Mouse (Mus musculus) cerebellum, adult 9-11 months (tissue): Measurements from ENCODE around the gene Psmc3.
A peak's percentile ranks its signal among the peaks of the same experiment; 100 is the strongest.
"Not testable (repeated sequence)": the region's sequence is repeated elsewhere in the genome, so short reads cannot be mapped to it uniquely, and the experiment has no call there.

Experiments used
- DNase-seq: peaks from one replicate; pipeline ENCODE4 v3.0.0; 2022

Gene Psmc3

DNA sequence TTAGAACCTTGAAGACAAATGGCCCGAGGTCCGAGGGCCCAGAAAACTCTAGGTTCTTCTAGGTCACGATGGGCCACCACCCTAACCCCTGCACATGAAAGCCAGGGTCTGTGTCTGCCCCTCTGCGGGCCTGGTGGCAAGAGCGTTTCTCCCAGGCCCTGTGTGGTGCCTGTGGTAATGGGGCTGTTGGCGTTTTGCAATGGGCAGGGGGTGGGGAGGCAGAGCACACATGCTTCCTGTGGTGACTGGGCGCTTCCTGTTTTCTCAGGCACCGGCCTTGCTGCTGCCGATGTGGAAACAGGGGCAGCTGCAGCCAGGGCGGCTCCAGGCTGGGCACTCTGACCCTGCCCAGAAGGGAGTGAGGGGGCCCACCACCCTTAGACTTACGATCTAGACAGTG is 29.0 kb downstream of the Psmc3 start:
- DNase-seq: no peak

DNA sequence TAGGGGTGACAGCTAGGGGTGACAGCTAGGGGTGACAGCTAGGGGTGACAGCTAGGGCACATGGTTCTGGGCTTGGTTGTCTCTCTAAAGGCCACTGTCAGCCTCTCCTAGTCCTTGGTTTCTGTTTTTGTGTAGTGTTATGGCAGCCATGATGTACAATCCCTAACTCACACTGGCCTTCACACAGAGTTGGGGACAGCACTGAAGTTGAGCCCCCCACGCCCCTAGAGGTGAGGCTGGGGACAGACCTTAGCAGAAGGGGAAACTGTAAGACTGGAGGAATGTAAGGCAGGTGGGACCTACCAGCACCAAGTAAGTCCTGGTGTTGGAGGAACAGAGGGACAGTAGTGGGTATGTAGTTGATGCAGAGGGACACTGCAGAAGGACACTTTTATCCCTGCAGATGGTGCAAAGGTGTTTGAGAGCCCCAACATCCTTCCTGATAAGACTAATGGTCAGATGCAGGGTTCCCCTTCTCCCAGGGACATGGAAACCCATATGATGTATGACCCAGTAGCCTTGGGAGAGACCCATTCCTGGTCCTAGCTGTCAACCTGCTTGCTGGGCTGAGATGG is 29.6 kb downstream of the Psmc3 start:
- DNase-seq: no peak

DNA sequence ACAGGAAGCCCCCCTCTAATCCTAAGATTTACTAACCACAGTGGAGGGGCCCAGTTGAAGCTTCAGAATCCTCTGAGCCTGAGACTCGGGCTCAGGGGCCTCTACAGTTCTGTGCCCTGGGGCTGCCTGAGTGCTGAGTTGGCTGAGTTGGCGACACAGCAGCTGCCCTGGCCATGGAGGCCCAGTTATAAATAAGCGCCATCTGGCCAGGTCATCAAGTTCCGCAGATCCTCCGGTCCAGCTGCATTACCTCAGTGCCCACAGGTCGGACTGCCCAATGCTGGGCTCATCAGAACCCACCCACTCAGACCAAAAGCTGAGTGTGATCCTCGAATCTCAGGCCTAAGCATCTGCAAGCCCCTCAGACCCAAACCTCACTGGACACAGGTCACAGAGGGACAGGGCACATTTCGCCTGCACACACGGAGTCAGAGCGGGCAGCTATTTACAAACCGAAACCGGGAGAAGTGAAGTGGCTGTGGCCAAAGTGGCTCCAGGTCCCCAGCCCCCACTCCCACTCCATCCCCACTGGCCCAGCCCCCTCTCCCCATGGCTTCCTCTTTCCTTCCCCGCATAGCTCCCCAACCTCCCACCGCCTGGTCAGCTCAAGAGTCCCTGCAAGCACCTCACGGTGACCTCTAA is 30.5 kb downstream of the Psmc3 start:
- DNase-seq: no peak

GRCm38 (mm10) chr2:91085494-91086391 is 31.9 kb downstream of the Psmc3 start:
- no peak for DNase-seq

DNA sequence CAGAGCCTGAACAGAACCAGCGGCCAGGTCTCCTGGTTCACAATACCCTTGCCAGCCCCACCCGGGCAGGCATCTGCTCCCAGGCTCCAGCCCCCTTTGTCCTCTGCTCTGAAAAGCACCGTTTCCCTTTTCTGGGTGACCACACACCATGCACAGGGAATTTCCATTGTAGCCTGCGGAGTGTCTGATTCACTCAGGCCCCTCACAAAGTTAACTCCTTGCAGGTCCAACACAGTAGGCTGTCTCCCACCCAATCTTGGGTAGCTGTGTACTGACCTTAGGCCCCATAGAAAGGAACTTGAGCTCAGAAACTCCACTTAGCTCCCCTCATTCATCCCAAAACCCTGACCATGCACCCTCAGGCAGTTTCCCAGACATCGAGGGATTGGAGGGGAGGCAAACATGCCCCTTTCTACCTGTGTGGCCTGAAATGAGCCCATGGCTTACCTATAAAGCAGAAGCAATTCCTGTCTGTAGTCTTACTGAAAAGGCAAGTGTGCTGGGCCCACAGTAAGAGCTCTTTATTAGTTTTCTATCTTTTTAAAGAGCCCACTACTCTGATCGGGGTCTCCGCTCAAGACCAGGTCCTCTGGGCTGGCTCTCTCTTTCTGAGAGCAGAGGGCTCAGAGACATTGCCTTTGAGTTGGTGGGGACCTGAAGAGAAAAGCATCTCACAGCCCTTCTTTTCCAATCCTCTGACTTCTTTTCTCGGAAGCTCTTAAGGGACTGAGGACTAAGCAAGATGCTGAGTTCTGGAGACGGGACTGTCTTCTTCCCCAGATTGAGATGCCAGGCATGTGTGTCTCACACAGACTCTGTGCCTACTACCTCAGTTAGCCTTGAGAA is 32.8 kb downstream of the Psmc3 start:
- DNase-seq: no peak

DNA sequence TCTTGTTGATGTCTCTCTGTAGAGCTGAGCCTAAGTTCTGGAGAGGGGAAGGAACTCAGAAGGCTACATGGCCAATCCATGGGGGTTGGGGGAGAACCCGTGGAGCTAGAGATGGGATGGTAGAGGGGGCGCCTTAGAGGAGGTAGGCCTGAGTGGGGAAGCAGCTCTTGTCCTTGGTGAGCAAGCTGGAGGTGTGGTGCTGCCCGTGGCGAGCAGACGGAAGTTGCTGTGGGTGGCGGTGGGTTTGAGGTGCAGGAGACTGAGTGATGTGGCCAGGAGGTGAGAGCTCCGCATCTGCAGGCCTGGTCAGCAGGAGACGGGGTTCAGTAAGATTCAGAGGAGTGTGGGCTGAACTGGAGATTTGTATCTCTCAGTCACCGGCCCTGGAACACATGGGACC is 33.6 kb downstream of the Psmc3 start:
- no peak for DNase-seq

DNA sequence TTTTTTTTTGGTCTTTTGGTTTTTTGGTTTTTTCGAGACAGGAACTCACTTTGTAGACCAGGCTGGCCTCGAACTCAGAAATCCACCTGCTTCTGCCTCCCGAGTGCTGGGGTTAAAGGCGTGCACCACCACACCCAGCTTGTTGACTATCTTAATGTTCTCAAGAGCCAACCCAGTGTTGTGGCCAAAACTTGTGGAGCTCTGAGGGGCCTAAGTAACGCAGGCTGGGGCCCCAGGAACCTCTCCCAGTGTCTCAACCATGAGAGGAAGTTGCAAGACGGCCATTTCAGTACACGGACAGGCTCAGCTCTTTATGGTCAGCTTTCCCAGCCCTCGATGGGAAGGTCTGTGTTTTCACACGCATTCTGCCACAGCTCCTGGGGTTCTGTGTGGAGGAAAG is 35.2 kb downstream of the Psmc3 start:
- no peak for DNase-seq

DNA sequence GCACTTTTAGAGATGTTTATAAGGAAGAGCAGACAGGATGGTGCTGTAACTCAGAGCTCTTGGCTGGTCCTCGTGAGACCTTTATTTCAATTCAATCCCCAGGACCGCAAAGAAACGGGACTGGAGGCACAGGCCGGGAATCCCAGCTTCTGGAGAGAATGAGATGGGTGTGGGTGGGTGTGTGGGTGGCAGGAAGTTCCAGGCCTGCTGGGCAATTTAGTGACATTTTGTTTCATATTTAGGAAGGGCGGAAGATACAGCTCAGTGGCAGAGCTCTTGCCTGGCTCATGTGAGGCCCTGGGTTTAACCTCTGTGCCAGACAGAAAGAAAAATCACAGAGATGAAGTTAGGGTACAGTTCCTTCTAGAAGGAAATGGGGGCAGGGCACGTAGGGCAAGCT is 36.4 kb downstream of the Psmc3 start:
- DNase-seq: no peak

GRCm38 (mm10) chr2:91090827-91091226 is 37.0 kb downstream of the Psmc3 start:
- DNase-seq: no peak

DNA sequence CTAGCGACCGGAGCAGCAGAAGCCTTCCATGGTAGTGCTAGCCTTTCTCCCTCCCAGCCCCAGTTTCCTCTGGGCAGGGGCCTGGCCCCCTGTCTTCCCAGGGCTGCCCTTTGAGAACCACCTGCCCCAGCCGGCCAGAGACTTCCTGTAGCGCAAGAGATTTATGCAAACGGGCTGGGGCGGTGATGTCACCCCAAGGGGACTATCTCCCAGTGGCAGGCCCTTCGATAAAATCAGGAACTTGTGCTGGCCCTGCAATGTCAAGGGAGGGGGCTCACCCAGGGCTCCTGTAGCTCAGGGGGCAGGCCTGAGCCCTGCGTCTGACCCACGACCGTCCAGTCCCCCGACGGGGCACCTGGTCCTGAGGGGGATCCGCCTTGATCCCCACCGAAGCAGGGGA is 42.7 kb downstream of the Psmc3 start:
- no peak for DNase-seq

DNA sequence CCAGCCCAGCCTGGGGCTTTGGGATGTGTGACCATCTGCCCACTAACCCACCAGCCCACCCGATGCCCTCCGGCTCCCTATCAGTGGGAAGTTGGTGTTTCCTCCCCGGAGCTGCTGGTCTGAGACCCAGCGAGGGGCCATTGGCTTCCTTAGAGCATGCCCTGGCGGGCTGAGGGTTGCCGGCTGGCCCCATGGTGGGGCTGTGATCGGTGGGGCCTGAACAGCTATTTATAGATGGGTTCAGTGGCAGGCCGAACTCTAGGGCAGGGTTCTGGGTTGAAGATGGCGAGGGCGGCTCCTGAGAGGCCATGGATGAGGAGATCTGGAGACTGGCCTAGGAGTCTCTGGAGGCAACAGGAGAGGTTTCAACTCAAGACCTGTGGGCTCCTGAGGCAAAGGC is 43.2 kb downstream of the Psmc3 start:
- DNase-seq: no peak

- DNase-seq: no peak
Measured at GRCm38 (mm10) chr2:91098156-91098555, 44.3 kb downstream of the Psmc3 start.

- DNase-seq: peak; percentile 85
Measured at GRCm38 (mm10) chr2:91101124-91101740, 47.4 kb downstream of the Psmc3 start.

- DNase-seq: no peak
Measured at GRCm38 (mm10) chr2:91108156-91108555, 54.3 kb downstream of the Psmc3 start.

GRCm38 (mm10) chr2:91109241-91109640 is 55.4 kb downstream of the Psmc3 start:
- DNase-seq: no peak

GRCm38 (mm10) chr2:91109807-91110385 is 56.1 kb downstream of the Psmc3 start:
- no peak for DNase-seq

- no peak for DNase-seq
Measured at GRCm38 (mm10) chr2:91110429-91110828, 56.6 kb downstream of the Psmc3 start.

DNA sequence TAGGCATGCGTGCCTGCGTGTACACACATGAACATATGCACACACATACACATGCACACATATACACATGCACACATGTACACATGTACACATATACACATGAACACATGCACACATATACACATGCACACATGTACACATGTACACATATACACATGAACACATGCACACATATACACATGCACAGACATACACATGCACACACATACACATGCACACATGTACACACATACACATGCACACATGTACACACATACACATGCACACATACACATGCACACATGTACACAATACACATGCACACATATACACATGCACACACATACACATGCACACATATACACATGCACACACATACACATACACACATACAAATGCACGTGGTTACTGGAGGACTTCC is 58.0 kb downstream of the Psmc3 start:
- DNase-seq: not testable (repeated sequence)

GRCm38 (mm10) chr2:91112491-91112890 is 58.7 kb downstream of the Psmc3 start:
- no peak for DNase-seq

DNA sequence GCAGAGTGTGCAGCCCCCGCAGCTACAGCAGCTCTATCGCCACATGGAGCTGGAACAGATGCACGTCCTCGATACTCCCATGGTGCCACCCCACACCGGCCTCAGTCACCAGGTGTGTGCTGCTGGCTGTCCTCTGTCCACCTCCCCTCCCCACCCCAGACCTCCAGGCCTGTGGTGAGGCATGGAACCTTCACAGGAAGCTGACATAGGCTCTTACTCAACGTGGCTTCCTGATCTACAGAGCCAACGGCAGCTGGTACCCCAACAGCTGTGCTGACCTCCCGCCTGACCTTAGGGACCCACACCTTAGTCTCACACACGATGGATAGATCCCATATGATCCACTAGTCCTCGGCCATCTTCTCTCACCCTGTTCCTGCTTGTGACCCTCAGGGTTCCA is 59.5 kb downstream of the Psmc3 start:
- DNase-seq: no peak

DNA sequence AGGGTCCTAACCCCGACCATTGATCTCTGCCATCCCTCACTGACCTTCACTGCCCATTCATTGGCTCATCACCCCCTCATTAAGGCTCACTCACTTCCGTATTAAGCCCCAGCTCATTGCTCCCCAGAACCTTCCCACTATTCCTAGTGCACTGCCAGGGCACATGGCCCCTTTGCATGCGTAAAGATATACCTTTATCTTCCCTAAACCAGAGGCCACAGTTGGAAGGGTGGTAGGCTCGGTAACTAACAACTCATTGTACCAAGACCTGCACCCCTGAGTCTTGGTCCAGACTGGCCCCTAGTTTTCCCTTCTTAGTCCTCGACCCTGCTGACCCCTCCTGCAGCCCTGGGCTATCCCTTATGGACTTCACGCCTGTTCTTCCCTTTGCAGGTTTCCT is 60.0 kb downstream of the Psmc3 start:
- no peak for DNase-seq
